Mouse (Mus musculus) erythroblast, embryonic 14.5 days (primary cell): ENCODE results near the gene Ralb.

ENCODE experiments used
- GATA1 ChIP-seq: IDR thresholded peaks from 2 replicates; pipeline ENCODE4 v1.6.1; 2012; ENCODE audit warnings: low read length, inconsistent platforms, mixed read lengths
- TAL1 ChIP-seq: IDR thresholded peaks from 3 replicates; pipeline ENCODE4 v1.6.1; 2012; ENCODE audit warnings: low read length, inconsistent platforms, mixed read lengths

- TF ChIP-seq TAL1: no peak
- TF ChIP-seq GATA1: no peak
These were observed 2.7 kb downstream of the Ralb start for GRCm38 (mm10) chr1:119501881-119502280.
